Mouse (Mus musculus) kidney, adult 2 months (tissue): Measurements from ENCODE around the gene Nhlrc1.

Experiments
- CTCF ChIP-seq: fragments of 200-500 bp; conservative IDR thresholded peaks from 2 replicates; pipeline ENCODE4 v1.5.1; 2011; ENCODE audit warnings: low read depth, mild to moderate bottlenecking, control low read depth, low read length, moderate library complexity, mixed read lengths; ENCODE audit not compliant: insufficient read depth, insufficient read length
- POLR2A ChIP-seq: fragments of 200-500 bp; IDR thresholded peaks from one replicate; pipeline ENCODE4 v1.6.1; 2011; ENCODE audit warnings: low read depth, low read length, control low read depth

- TF ChIP-seq CTCF (no peak), POLR2A (no peak)
Observed at GRCm38 (mm10) chr13:46975031-46975551, 39.6 kb downstream of the Nhlrc1 start.
